Mouse (Mus musculus) thymus, postnatal 14 days (tissue): ENCODE measurements around the gene Cyp26b1.

Experiments used
- DNase-seq: peaks from one replicate; pipeline ENCODE4 v3.0.0; 2021

The Cyp26b1 gene

DNA sequence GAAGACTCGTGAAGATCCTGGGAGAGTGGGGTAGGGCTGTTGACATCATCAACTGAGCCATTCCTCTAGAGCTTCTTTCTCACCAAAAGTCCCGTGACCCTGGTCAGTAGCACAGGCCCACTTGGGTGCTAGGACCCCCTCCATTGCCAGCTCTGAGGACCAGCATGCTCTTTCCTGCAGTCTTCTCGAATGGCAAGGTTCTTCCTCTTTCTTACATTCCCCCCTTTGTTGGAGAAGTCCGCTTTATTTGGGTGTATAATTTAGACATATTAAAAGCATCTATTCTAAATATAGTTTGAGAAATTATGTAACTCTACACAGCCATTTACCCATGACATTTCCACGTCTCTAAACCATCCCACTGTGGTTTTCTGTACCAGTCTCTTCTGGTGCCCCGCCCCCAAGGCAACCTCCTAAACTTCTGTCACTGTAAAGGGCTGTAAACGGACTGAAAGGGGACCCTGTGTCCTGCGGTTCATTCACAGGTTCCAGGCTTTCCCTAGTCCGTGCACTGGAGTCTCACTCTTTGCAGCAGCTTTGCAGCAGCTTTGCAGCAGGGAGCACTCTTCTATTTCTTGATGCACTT is 43.8 kb downstream of the Cyp26b1 start:
- no peak for DNase-seq

DNA sequence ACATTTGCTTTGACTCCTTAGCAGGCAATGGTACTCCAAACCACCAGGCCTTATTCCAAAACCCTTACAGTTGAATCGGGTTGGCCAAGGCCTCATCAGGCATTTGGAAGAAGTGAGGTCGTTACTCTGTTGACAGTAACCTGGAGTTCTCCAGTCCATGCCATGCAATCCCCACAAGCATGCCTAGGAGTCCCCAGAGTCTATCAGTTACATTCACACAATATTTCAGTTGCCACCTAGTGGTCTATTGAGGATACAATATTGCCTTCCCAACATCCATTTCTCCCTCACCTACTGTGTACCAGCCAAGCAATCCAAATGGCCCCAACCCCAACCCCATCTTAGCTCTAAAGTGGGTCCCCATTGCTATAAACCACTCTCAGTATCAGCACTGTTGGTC is 48.3 kb downstream of the Cyp26b1 start:
- no peak for DNase-seq

DNA sequence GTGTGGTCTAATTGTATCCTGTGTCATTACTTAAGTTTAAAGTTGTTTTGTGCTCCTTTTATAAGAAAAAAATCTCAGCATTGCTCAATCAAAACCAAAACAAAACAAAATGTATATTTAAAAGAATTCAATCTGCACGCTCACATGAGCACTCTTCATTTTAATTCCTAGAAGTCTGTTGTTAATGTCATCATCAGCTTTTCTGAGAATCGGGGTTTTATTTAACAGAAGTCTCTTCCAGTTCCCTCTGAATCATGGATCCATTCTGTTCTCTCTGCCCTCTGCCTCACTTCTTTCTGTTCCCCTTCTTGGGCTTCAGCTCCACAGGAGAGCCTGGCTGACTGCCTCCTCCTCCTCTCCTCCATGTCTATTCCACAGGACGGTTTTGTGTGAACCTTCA is 49.3 kb downstream of the Cyp26b1 start:
- DNase-seq = no peak

DNA sequence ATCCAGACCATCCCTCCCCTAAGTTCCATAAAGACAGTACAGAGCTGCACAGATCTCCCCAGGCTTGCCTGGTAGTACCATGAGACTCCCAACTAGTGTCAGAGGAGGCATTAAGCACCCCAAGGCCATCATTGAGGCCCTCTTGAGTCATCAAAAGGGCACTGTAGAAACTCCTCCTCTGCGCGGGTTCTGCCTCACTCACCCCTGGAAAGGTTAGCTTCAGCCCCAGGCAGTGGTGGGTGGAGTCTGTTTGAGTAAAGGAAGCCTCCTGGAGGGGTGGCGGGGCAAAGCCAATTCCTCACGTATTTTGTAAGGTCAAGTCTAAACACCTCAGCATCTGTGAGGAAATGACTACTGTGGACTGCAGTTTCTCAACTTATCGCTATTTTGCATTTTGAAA is 50.2 kb downstream of the Cyp26b1 start:
- no peak for DNase-seq

DNA sequence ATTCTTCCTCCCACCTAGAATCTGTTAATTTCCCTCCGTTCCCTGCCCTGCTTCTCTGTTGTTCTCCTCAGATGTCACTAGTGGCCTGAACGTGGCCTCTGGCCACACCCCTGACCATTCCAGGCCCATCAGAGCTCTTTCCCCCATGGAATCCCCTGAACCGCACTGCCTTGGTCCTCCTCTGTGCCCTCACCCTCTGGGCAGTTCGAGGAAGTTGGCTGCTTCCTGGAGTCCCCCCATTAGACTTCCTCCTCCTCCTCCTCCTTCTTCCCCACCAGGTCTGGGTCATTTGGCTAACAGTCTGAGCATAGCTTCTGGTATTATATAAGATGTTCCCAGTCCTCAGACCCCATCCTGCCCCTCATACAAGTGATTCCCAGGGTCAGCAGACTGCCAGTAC is 53.8 kb downstream of the Cyp26b1 start:
- no peak for DNase-seq

DNA sequence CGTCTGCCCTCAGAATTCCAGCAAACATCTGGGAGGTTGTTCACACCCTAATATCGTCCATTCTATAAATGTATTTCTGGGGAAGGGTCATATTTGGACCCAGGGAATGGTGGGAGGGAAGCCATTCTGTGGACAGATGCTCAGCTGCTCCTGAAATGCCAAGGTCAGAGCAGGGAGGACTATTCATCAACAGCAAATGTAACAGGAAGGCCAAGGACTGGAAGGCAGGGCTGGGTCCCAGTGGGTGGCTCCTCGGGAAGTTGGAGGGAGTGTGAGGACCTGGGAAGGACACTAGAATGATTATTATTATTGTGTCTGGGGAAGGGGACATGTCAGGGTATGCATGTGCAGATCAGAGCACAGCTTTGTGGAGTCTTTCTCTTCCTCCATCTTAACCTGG is 55.0 kb downstream of the Cyp26b1 start:
- no peak for DNase-seq

DNA sequence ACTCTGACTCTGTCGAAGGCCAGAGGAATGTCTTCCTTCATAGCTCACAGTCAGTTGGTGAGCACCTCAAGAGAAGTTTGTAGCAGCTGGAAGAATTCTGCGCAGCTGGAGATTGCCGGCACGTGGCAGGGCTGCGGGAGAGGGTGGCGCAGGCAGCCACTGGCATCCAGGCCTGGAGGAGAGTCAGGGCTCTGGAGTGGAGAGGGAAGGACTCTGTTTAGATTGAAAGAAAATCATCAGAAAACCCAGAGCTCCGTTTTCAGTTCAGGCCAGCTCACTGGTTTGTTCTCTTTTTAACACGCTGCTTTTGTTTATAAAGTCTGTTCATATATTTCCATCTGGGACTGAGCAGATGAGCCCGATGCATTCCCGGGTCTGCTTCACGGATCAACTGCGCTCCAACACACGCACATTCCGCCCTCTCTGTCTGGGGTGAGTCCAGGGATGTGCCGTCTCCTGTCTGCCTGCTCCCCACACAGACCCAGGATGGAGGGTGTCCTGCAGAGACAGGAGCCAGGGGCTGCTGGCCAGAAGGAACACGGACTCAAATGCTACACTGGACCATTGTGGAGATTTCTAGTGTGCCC is 56.0 kb downstream of the Cyp26b1 start:
- no peak for DNase-seq

DNA sequence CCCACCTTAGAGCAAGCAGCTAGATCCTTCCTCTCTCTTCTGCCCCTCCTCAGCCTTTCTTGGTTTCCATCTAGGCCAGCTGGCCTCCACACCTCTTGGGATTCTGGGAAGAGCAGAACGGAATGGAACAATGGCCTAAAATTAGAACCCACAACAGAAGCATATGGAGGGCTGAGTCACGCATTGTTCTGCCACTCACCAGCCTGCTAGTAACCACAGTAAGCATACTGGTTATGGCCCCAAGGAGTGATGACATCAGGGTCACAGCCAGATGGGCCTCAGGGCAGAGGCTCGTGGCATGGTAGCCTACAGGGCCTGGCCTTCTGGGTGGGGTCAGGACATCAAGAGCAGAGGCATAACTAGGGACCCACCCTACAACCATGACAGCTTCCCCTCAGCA is 58.8 kb downstream of the Cyp26b1 start:
- DNase-seq = no peak

DNA sequence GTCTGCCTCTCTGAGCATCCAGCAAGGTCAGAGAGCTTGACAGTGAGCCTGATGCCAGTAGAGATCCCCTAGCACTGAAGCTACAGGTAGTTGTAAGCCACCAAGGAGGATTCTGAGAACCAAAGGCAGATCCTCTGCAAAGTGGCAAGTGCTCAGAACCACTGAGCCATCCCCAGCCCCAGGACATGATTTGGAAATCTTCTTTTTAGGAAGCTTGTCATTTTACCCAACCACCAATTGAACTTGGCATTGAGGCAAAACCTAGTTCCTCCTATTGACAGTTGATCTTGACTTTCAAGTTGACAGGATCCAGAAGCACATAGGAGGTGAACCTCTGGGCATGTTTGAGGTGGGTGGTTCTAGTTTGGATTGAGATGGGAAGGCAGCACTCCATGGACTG is 63.8 kb downstream of the Cyp26b1 start:
- no peak for DNase-seq

DNA sequence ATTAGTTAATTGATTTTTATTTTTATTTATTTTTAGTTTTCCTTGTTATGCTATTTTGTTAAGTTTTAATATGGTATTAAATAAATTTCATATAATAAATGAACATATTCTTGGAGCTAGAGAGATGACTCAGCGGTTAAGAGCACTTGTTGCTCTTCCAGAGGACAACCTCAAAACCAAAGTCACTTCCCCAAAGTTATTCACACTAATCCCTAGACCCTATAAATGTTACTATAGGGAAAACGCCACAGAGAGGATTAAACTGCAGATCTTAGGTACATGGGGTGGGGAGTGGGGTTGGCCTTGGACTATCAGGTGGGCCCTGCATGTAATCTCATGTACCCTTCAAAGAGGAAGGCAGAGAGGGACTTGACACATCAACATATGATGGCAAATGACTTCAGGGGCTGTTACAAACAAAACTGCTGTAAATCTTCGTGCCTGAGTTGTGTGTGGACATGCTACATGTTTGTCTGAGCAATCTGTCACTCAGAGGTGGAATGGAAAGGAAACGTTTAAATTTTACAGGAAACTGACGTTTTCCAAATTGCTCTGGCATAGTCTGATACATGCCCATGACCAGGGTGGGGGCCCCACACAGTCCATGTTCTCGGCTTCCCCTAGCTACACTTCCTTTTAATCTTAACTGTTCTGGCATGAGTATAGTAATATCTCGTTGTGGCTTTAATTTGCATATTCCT is 68.7 kb downstream of the Cyp26b1 start:
- no peak for DNase-seq
